Mouse (Mus musculus) MEL (cell line): ENCODE measurements around the gene Disp3. TPM values are rescaled to one million over a fixed set of nuclear protein-coding genes. Genes with fewer than 3 reads are reported as not detected.

Source experiments
- DNase-seq: peaks from one replicate; pipeline ENCODE4 v3.0.0; 2011; ENCODE audit warnings: low read depth, low spot score
- H3K27ac ChIP-seq: 2 replicates; pipeline ENCODE4 v1.5.1; 2012; ENCODE audit warnings: low read depth, mild to moderate bottlenecking, control low read depth, low read length, moderate library complexity; ENCODE audit not compliant: control insufficient read depth
- H3K27me3 ChIP-seq, 2 experiments: fragments of 150-350 bp in 1 of 2; sonication (generic) in 1 of 2; 2 replicates each; pipeline ENCODE4 v1.6.1; 2012; ENCODE audit warnings: low read length in 2 of 2, mild to moderate bottlenecking in 2 of 2, improper control_type of control experiment in 1 of 2, moderate library complexity in 1 of 2; ENCODE audit not compliant: insufficient read depth in 2 of 2, control insufficient read depth in 1 of 2
- H3K36me3 ChIP-seq, 2 experiments: 2 replicates each; pipeline ENCODE4 v1.6.1; 2012 to 2014; ENCODE audit warnings: low read length in 2 of 2, improper control_type of control experiment in 1 of 2, inconsistent platforms in 1 of 2, mild to moderate bottlenecking in 1 of 2; ENCODE audit not compliant: insufficient read depth in 2 of 2, control insufficient read depth in 1 of 2
- H3K4me1 ChIP-seq, 2 experiments: fragments of 150-350 bp in 1 of 2; sonication (generic) in 1 of 2; 2 replicates each; pipeline ENCODE4 v1.6.1; 2012; ENCODE audit warnings: low read length in 2 of 2, improper control_type of control experiment in 1 of 2, mild to moderate bottlenecking in 1 of 2; ENCODE audit not compliant: insufficient read depth in 2 of 2, control insufficient read depth in 1 of 2
- H3K4me3 ChIP-seq, 2 experiments: fragments of 150-350 bp in 1 of 2; sonication (generic) in 1 of 2; 2 replicates each; pipeline ENCODE4 v1.5.1; 2012; ENCODE audit warnings: low read depth in 2 of 2, low read length in 2 of 2, mild to moderate bottlenecking in 2 of 2, moderate library complexity in 2 of 2, control low read depth in 1 of 2, improper control_type of control experiment in 1 of 2; ENCODE audit not compliant: control insufficient read depth in 1 of 2, insufficient read depth in 1 of 2
- H3K79me2 ChIP-seq: 2 replicates; pipeline ENCODE4 v1.6.1; 2012; ENCODE audit warnings: mild to moderate bottlenecking, low read length, moderate library complexity; ENCODE audit not compliant: control insufficient read depth, poor library complexity, insufficient read depth
- H3K9ac ChIP-seq: 2 replicates; pipeline ENCODE4 v1.6.1; 2012; ENCODE audit warnings: low read depth, mild to moderate bottlenecking, control low read depth, low read length, moderate library complexity; ENCODE audit not compliant: control insufficient read depth, poor library complexity, severe bottlenecking
- H3K9me3 ChIP-seq: fragments of 150-350 bp; sonication (generic); replicated peaks from 2 replicates; pipeline ENCODE4 v1.6.1; 2012; ENCODE audit warnings: mild to moderate bottlenecking, low read length, improper control_type of control experiment, moderate library complexity; ENCODE audit not compliant: insufficient read depth
- E2F4 ChIP-seq: IDR thresholded peaks from 2 replicates; pipeline ENCODE4 v1.6.1; 2011; ENCODE audit warnings: low read depth, low read length, improper control_type of control experiment, borderline replicate concordance
- ELF1 ChIP-seq: IDR thresholded peaks from 2 replicates; pipeline ENCODE4 v1.6.1; 2014; ENCODE audit warnings: low read depth, mild to moderate bottlenecking, inconsistent platforms, low read length, improper control_type of control experiment, moderate library complexity
- EP300 ChIP-seq, 2 experiments: IDR thresholded peaks; 2 replicates each; pipeline ENCODE4 v1.6.1; 2011; ENCODE audit warnings: improper control_type of control experiment in 2 of 2, low read length in 2 of 2, low read depth in 1 of 2, mild to moderate bottlenecking in 1 of 2
- ETS1 ChIP-seq: IDR thresholded peaks from 2 replicates; pipeline ENCODE4 v1.6.1; 2012; ENCODE audit warnings: low read depth, mild to moderate bottlenecking, inconsistent platforms, low read length, improper control_type of control experiment, moderate library complexity
- GABPA ChIP-seq: IDR thresholded peaks from 2 replicates; pipeline ENCODE4 v1.6.1; 2012; ENCODE audit warnings: low read depth, mild to moderate bottlenecking, inconsistent platforms, low read length, improper control_type of control experiment, moderate library complexity
- GATA1 ChIP-seq: IDR thresholded peaks from 2 replicates; pipeline ENCODE4 v1.6.1; 2011; ENCODE audit warnings: low read depth, low read length, improper control_type of control experiment
- HCFC1 ChIP-seq: IDR thresholded peaks from 2 replicates; pipeline ENCODE4 v1.6.1; 2012; ENCODE audit warnings: low read depth, mild to moderate bottlenecking, inconsistent platforms, low read length, improper control_type of control experiment, moderate library complexity
- JUND ChIP-seq: IDR thresholded peaks from 2 replicates; pipeline ENCODE4 v1.6.1; 2011; ENCODE audit warnings: low read depth, mild to moderate bottlenecking, improper control_type of control experiment, low read length
- KAT2A ChIP-seq: conservative IDR thresholded peaks from 2 replicates; pipeline ENCODE4 v1.6.1; 2012; ENCODE audit warnings: low read depth, low read length, improper control_type of control experiment, inconsistent platforms
- MAX ChIP-seq: IDR thresholded peaks from 2 replicates; pipeline ENCODE4 v1.6.1; 2011; ENCODE audit warnings: low read length, improper control_type of control experiment
- MXI1 ChIP-seq: IDR thresholded peaks from 2 replicates; pipeline ENCODE4 v1.6.1; 2011; ENCODE audit warnings: mild to moderate bottlenecking, low read depth, low read length, improper control_type of control experiment
- MYB ChIP-seq: IDR thresholded peaks from 2 replicates; pipeline ENCODE4 v1.6.1; 2011; ENCODE audit warnings: mild to moderate bottlenecking, low read depth, low read length, improper control_type of control experiment
- POLR2AphosphoS2 ChIP-seq: IDR thresholded peaks from 2 replicates; pipeline ENCODE4 v1.6.1; 2011; ENCODE audit warnings: low read length, improper control_type of control experiment
- POLR2AphosphoS5 ChIP-seq: IDR thresholded peaks from 2 replicates; pipeline ENCODE4 v1.6.1; 2012; ENCODE audit warnings: low read depth, borderline replicate concordance, mild to moderate bottlenecking, inconsistent platforms, low read length, moderate library complexity, mixed read lengths
- RCOR1 ChIP-seq: IDR thresholded peaks from 2 replicates; pipeline ENCODE4 v1.6.1; 2012; ENCODE audit warnings: low read depth, mild to moderate bottlenecking, inconsistent platforms, low read length, improper control_type of control experiment
- TBP ChIP-seq: IDR thresholded peaks from 2 replicates; pipeline ENCODE4 v1.8.0; 2011; ENCODE audit warnings: low read depth, low read length, improper control_type of control experiment
- UBTF ChIP-seq: IDR thresholded peaks from 2 replicates; pipeline ENCODE4 v1.6.1; 2012; ENCODE audit warnings: low read depth, mild to moderate bottlenecking, inconsistent platforms, low read length, improper control_type of control experiment, moderate library complexity, borderline replicate concordance; ENCODE audit not compliant: insufficient read depth
- USF1 ChIP-seq: IDR thresholded peaks from 2 replicates; pipeline ENCODE4 v1.6.1; 2014; ENCODE audit warnings: low read depth, mild to moderate bottlenecking, inconsistent platforms, low read length, improper control_type of control experiment, moderate library complexity
- ZKSCAN1 ChIP-seq: IDR thresholded peaks from 2 replicates; pipeline ENCODE4 v1.6.1; 2012; ENCODE audit warnings: low read depth, mild to moderate bottlenecking, inconsistent platforms, low read length, improper control_type of control experiment, moderate library complexity
- polyA plus RNA-seq, 2 experiments: library from polyadenylated mRNA; stranded (reverse) in 1 of 2; unstranded in 1 of 2; fragments of >175 nt in 1 of 2; fragments of >200 nt in 1 of 2; gene quantifications; 2 replicates each; pipeline versions ENCODE4 v1.2.1 to v1.2.4; 2012; ENCODE audit warnings: low replicate concordance in 2 of 2, low read depth in 1 of 2; ENCODE audit not compliant: insufficient read length in 2 of 2, insufficient read depth in 1 of 2, missing spikeins in 1 of 2
- total RNA-seq: library from RNA; depleted of rRNA; stranded (reverse); fragments of 300-350 nt; gene quantifications from 2 replicates; pipeline ENCODE4 v1.2.3, GENCODE M21; 2012

Disp3 gene
- total and polyA plus RNA-seq, 3 experiments: not detected

DNA sequence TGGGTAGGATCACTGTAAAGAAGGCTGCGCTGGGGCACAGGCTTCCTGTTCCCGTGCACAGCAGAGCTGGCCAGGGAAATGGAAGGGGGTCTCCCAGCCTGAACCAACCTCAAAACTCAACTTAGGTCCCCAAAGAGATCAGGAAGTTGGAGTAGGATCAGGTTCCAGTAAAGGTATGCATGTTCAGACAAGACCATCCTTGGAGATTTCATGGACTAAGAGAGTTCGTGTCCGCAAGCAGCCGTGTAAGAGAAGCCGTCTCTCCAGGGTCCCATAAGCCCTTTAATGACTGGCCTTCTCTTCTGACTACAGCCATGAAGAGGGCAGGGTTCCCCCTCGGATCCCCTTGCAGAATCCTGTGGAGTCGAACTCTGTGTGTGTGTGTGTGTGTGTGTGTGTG is 39.0 kb upstream of the Disp3 start:
- TF ChIP-seq GABPA (no peak), ETS1 (no peak), E2F4 (no peak), GATA1 (no peak)
- H3K4me1 ChIP-seq: no peaks in the 10 kb centered on the region
- H3K4me3 ChIP-seq: no peak overlapping the region
- no peak overlapping the region for H3K9ac ChIP-seq
- no peak overlapping the region for H3K27ac ChIP-seq
- DNase-seq: no peak
- H3K36me3 ChIP-seq: no peaks in the 10 kb centered on the region
- no peaks in the 10 kb centered on the region for H3K9me3 ChIP-seq
- H3K79me2 ChIP-seq: no peaks in the 10 kb centered on the region
- no peaks in the 10 kb centered on the region for H3K27me3 ChIP-seq

GRCm38 (mm10) chr4:148325951-148326350 is 38.2 kb upstream of the Disp3 start:
- Histone ChIP-seq H3K79me2 (no peaks in the 10 kb centered on the region), H3K9me3 (no peaks in the 10 kb centered on the region), H3K27ac (no peak overlapping the region), H3K27me3 (no peaks in the 10 kb centered on the region), H3K4me1 (no peaks in the 10 kb centered on the region), H3K9ac (no peak overlapping the region), H3K4me3 (no peak overlapping the region), H3K36me3 (no peaks in the 10 kb centered on the region)
- DNase-seq: no peak
- TF ChIP-seq MXI1: no peak
- no peak for TF ChIP-seq GABPA
- no peak for TF ChIP-seq RCOR1
- TF ChIP-seq ZKSCAN1: no peak
- TF ChIP-seq POLR2AphosphoS5: no peak
- no peak for TF ChIP-seq POLR2AphosphoS2
- no peak for TF ChIP-seq KAT2A
- TF ChIP-seq USF1: no peak
- TF ChIP-seq ELF1: no peak
- no peak for TF ChIP-seq MYB
- no peak for TF ChIP-seq TBP
- no peak for TF ChIP-seq MAX
- TF ChIP-seq UBTF: no peak
- no peak for TF ChIP-seq EP300 (IDR thresholded peaks at IDR 0.05; ENCODE audit: low read depth in 1 of 2, low read length in 2 of 2)
- TF ChIP-seq JUND: no peak
- no peak for TF ChIP-seq HCFC1
